Mouse (Mus musculus) thymus, adult 2 months (tissue): ENCODE results near the gene Khk. TPM values are rescaled to one million over a fixed set of nuclear protein-coding genes. Genes with fewer than 3 reads are reported as not detected.
A peak's percentile ranks its signal among the peaks of the same experiment; 100 is the strongest.

Source experiments
- DNase-seq: peaks from one replicate; pipeline ENCODE4 v3.0.0; 2021
- H3K27ac ChIP-seq: fragments of 200-500 bp; 2 replicates; pipeline ENCODE4 v1.5.1; 2012; ENCODE audit warnings: low read length, control low read depth; ENCODE audit not compliant: control insufficient read depth, insufficient read depth
- H3K27me3 ChIP-seq: fragments of 200-500 bp; 2 replicates; pipeline ENCODE4 v1.6.1; 2012; ENCODE audit warnings: mild to moderate bottlenecking, low read length, moderate library complexity, mixed read lengths; ENCODE audit not compliant: control insufficient read depth, insufficient read depth
- H3K36me3 ChIP-seq: fragments of 200-500 bp; 2 replicates; pipeline ENCODE4 v1.6.1; 2012; ENCODE audit warnings: mild to moderate bottlenecking, low read length, moderate library complexity; ENCODE audit not compliant: control insufficient read depth, insufficient read depth
- H3K4me1 ChIP-seq: fragments of 200-500 bp; replicated peaks from 2 replicates; pipeline ENCODE4 v1.6.1; 2012; ENCODE audit warnings: low read length; ENCODE audit not compliant: control insufficient read depth, insufficient read depth
- H3K4me3 ChIP-seq: fragments of 200-500 bp; 2 replicates; pipeline ENCODE4 v1.5.1; 2012; ENCODE audit warnings: mild to moderate bottlenecking, low read length, control low read depth, moderate library complexity; ENCODE audit not compliant: control insufficient read depth, insufficient read depth
- CTCF ChIP-seq: fragments of 200-500 bp; IDR thresholded peaks from 2 replicates; pipeline ENCODE4 v1.5.1; 2012; ENCODE audit warnings: mild to moderate bottlenecking, control low read depth, low read length, moderate library complexity, borderline replicate concordance; ENCODE audit not compliant: control insufficient read depth, poor library complexity, insufficient read depth; ENCODE audit errors: extremely low read depth
- POLR2A ChIP-seq: fragments of 200-500 bp; IDR thresholded peaks from 2 replicates; pipeline ENCODE4 v1.6.1; 2012; ENCODE audit warnings: mild to moderate bottlenecking, low read length, control low read depth, moderate library complexity; ENCODE audit not compliant: control insufficient read depth, poor library complexity, insufficient read depth; ENCODE audit errors: extremely low read depth
- WGBS: fragments of 180-500 bp; shearing (Covaris S2); methylation state at CpG from one replicate; pipeline ENCODE4 v1.1.7; 2018; 5-methylcytosine and 5-hydroxymethylcytosine counted together
- polyA plus RNA-seq: library from polyadenylated mRNA; depleted of rRNA; stranded (reverse); fragments of >200 nt; gene quantifications from 2 replicates; pipeline ENCODE4 v1.2.3, GENCODE M21; 2012

Gene Khk
- polyA plus RNA-seq, 1 experiment = 32.0 TPM

GRCm38 (mm10) chr5:30912156-30912555 is 9.1 kb upstream of the Khk start:
- H3K27ac ChIP-seq = peak overlapping the region; percentile 10; the same call in 1 of the 2 replicates
- H3K27me3 ChIP-seq = no peaks in the 10 kb centered on the region
- WGBS = 86% methylated on average over 5 of the region's 5 CpGs
- no peaks in the 10 kb centered on the region for H3K36me3 ChIP-seq
- no peak overlapping the region for H3K4me3 ChIP-seq
- no peak for DNase-seq
- TF ChIP-seq CTCF (no peak), POLR2A (no peak)
- H3K4me1 ChIP-seq = peaks cover 49% of the 10 kb centered on the region

DNA sequence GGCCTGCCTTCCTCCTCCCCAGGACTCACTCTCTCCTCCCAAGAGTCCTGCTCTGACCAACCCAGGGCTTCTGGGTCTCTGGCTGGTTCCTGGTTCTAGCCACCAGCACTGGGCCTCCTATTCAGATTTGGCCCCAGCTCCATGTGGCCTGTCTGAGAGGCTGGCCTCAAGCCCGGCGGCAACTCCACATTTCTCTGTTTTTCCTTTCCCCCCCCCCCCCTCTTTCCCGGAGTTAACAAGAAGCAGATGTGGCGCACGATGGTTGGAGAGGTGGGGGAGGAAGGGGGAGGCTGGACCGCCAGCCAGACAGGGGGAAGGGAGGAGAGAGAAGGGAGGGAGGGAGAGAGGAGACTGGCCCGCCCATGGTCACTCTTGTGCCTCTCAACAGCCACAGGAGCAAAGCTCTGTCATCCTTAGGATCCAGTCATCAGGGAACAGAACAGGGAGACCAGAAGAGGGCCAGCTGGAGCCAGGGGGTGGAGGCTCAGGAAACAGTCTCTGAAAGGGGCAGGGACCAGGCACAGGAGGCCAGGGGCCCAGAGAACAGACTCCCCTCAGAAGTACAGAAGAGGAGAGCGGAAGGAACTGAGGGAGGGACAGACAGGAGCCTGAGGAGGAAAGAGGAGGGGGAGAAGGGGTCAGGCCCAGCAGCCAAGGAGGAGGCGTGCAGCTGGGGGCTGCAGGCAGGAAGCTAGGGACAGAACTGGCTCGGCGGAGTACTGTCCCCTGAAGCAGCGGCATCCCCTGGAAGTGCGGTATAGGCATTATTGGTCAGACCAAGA is 8.0 kb upstream of the Khk start, which contains the start of gene Emilin1:
Emilin1 (plus strand) TSS at position 343 of the 782 bp plus-strand sequence.
- Histone ChIP-seq H3K4me3 (peak within 1 kb of the TSS; percentile 50), H3K4me1 (peaks cover 45% of the 10 kb centered on the region), H3K27ac (peak within 1 kb of the TSS; percentile 66), H3K27me3 (no peaks in the 10 kb centered on the region), H3K36me3 (no peaks in the 10 kb centered on the region)
- no peak for TF ChIP-seq CTCF
- TF ChIP-seq POLR2A = 0 out of 2 replicates have a peak, but pooled peaks have one; percentile 29
- 12% methylated on average over 13 of the region's 13 CpGs for WGBS
- peak; percentile 41 for DNase-seq

GRCm38 (mm10) chr5:30914101-30914635 is 7.1 kb upstream of the Khk start:
- Histone ChIP-seq H3K4me1 (peaks cover 36% of the 10 kb centered on the region), H3K4me3 (peak overlapping the region; percentile 50), H3K36me3 (no peaks in the 10 kb centered on the region), H3K27ac (peak overlapping the region; percentile 66), H3K27me3 (no peaks in the 10 kb centered on the region)
- no peak for DNase-seq
- TF ChIP-seq CTCF = no peak
- 0 out of 2 replicates have a peak, but pooled peaks have one; percentile 23 for TF ChIP-seq POLR2A
- WGBS = 21% methylated on average over 7 of the region's 7 CpGs

DNA sequence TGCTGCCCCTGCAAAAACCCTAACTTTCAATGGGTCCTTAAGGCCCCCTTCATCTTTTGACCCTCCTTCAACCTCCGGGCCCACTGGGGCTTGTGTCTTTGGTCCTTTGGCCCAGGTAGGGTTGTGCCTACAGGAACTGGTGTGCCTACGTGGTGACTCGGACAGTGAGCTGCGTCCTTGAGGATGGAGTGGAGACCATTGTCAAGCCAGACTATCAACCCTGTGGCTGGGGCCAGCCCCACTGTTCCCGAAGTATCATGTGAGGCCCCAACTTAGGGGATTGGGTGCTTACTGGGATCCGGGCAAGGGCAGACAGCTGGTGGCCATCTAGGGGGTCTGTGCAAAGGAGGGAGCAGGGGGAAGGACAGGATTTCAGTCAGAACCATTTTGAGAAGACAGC is 6.4 kb upstream of the Khk start:
- Histone ChIP-seq H3K4me1 (peaks cover 36% of the 10 kb centered on the region), H3K4me3 (peak overlapping the region; percentile 32), H3K27me3 (no peaks in the 10 kb centered on the region), H3K36me3 (no peaks in the 10 kb centered on the region), H3K27ac (peak overlapping the region; percentile 66)
- DNase-seq = peak; percentile 35
- WGBS = 33% methylated on average over 6 of the region's 6 CpGs
- no peak for TF ChIP-seq POLR2A
- no peak for TF ChIP-seq CTCF

GRCm38 (mm10) chr5:30915456-30915855 is 5.8 kb upstream of the Khk start:
- Histone ChIP-seq H3K4me3 (peak overlapping the region; percentile 32), H3K27ac (peak overlapping the region; percentile 66), H3K36me3 (no peaks in the 10 kb centered on the region), H3K4me1 (peaks cover 36% of the 10 kb centered on the region), H3K27me3 (no peaks in the 10 kb centered on the region)
- DNase-seq = peak; percentile 51
- WGBS = 6% methylated on average over 9 of the region's 9 CpGs
- TF ChIP-seq CTCF (no peak), POLR2A (no peak)

DNA sequence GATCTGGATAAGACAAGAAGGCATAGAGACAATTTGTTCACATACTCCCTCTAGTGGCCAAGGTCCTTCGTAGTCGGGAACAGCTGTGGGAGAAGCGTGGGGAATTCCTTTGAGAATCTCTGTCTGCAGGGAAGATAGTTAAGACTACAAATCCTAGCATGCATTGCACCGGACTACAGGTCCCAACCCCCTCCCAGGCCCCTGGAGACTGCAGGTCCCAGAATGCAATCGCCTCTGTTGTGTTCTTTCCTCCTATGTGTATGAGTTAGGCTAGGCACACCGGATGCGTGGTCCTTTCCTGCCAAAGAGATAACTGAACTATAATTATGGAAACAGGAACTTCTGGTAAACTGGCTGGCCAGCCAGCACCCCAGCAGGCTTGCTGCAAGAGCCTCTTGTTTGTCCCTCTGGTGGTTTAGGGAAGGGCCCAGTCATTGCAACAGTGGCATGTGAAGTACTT is 5.2 kb upstream of the Khk start:
- TF ChIP-seq POLR2A (no peak), CTCF (0 out of 2 replicates have a peak, but pooled peaks have one; percentile 49)
- peak overlapping the region; percentile 58 for H3K27ac ChIP-seq
- no peaks in the 10 kb centered on the region for H3K27me3 ChIP-seq
- peaks cover 36% of the 10 kb centered on the region for H3K4me1 ChIP-seq
- H3K36me3 ChIP-seq = no peaks in the 10 kb centered on the region
- WGBS = 8% methylated on average over 7 of the region's 7 CpGs
- DNase-seq = peak; percentile 68
- no peak overlapping the region for H3K4me3 ChIP-seq
